Mouse (Mus musculus) heart, embryonic 13.5 days (tissue): ENCODE data around the gene Gm20931. TPM values are rescaled to one million over a fixed set of nuclear protein-coding genes. Genes with fewer than 3 reads are reported as not detected.
"Not testable (repeated sequence)": the region's sequence is repeated elsewhere in the genome, so short reads cannot be mapped to it uniquely, and the experiment has no call there.

Experiments used
- ATAC-seq: fragments of 200-750 bp; cut with Nextera tagmentation; 2 replicates; pipeline ENCODE4 v1.8.0; 2017; ENCODE audit warnings: moderate TSS enrichment; ENCODE audit not compliant: insufficient number of reproducible peaks, low FRiP score, low TSS enrichment; ENCODE audit errors: extremely low read depth
- H3K27ac ChIP-seq: fragments of 300-500 bp; sonication (generic); replicated peaks from 2 replicates; pipeline ENCODE4 v1.5.1; 2015; ENCODE audit warnings: moderate library complexity, mild to moderate bottlenecking, inconsistent platforms
- H3K27me3 ChIP-seq: fragments of 300-500 bp; sonication (generic); replicated peaks from 2 replicates; pipeline ENCODE4 v1.6.1; 2015; ENCODE audit warnings: mild to moderate bottlenecking, inconsistent platforms
- H3K36me3 ChIP-seq: fragments of 300-500 bp; sonication (generic); 2 replicates; pipeline ENCODE4 v1.6.1; 2015; ENCODE audit warnings: mild to moderate bottlenecking, inconsistent platforms
- H3K4me1 ChIP-seq: fragments of 300-500 bp; sonication (generic); 2 replicates; pipeline ENCODE4 v1.6.1; 2015; ENCODE audit warnings: inconsistent platforms
- H3K4me2 ChIP-seq: fragments of 300-500 bp; sonication (generic); 2 replicates; pipeline ENCODE4 v1.6.1; 2015; ENCODE audit warnings: inconsistent platforms, mild to moderate bottlenecking, moderate library complexity
- H3K4me3 ChIP-seq: fragments of 300-500 bp; sonication (generic); 2 replicates; pipeline ENCODE4 v1.5.1; 2015; ENCODE audit warnings: moderate library complexity, mild to moderate bottlenecking, inconsistent platforms
- H3K9ac ChIP-seq: fragments of 300-500 bp; sonication (generic); 2 replicates; pipeline ENCODE4 v1.6.1; 2015; ENCODE audit warnings: inconsistent platforms, mild to moderate bottlenecking, moderate library complexity
- H3K9me3 ChIP-seq: fragments of 300-500 bp; sonication (generic); 2 replicates; pipeline ENCODE4 v1.6.1; 2016; ENCODE audit warnings: inconsistent platforms
- WGBS: fragments of 180-500 bp; shearing (Covaris S2); methylation state at CpG from one replicate; pipeline ENCODE4 v1.1.7; 2015; ENCODE audit warnings: mixed read lengths; 5-methylcytosine and 5-hydroxymethylcytosine counted together
- polyA plus RNA-seq: library from polyadenylated mRNA; unstranded; fragments of >200 nt; fragmentation: Nextera tagmentation; extraction: Ambion mirVana; gene quantifications from 2 replicates; pipeline ENCODE4 v1.2.1, GENCODE M21; 2015

The Gm20931 gene
- not detected in 2 replicates for polyA plus RNA-seq

- not testable (repeated sequence) for H3K4me2 ChIP-seq, H3K9ac ChIP-seq, H3K4me1 ChIP-seq, ATAC-seq, H3K36me3 ChIP-seq, H3K27me3 ChIP-seq, H3K4me3 ChIP-seq, H3K9me3 ChIP-seq, H3K27ac ChIP-seq
- no CpG with 5 or more reads among the region's 6 CpGs for WGBS
Measured at GRCm38 (mm10) chrY:55213420-55213819, at the start of gene Gm20931. Gm20931 (plus strand) TSS chrY:55213720.
